Mouse (Mus musculus) midbrain, postnatal 0 days (tissue): Measurements from ENCODE around the gene Camkmt. TPM values are rescaled to one million over a fixed set of nuclear protein-coding genes. Genes with fewer than 3 reads are reported as not detected.

ENCODE experiments used
- ATAC-seq: fragments of 200-750 bp; cut with Nextera tagmentation; 2 replicates; pipeline ENCODE4 v1.8.0; 2017; ENCODE audit warnings: moderate number of reproducible peaks, mild to moderate bottlenecking, moderate TSS enrichment, moderate library complexity; ENCODE audit not compliant: low FRiP score
- DNase-seq: peaks from one replicate; pipeline ENCODE4 v3.0.0-alpha.2; 2015; ENCODE audit warnings: low spot score
- H3K27ac ChIP-seq: fragments of 300-500 bp; sonication (generic); 2 replicates; pipeline ENCODE4 v1.5.1; 2014; ENCODE audit warnings: low read depth, mild to moderate bottlenecking, low read length, mixed read lengths
- H3K27me3 ChIP-seq: fragments of 300-500 bp; sonication (generic); 2 replicates; pipeline ENCODE4 v1.6.1; 2014; ENCODE audit warnings: low read length, control low read depth, mixed read lengths; ENCODE audit not compliant: insufficient read depth
- H3K36me3 ChIP-seq: fragments of 300-500 bp; sonication (generic); 2 replicates; pipeline ENCODE4 v1.6.1; 2014; ENCODE audit warnings: low read length, control low read depth, mixed read lengths; ENCODE audit not compliant: insufficient read depth
- H3K4me1 ChIP-seq: fragments of 300-500 bp; sonication (generic); 2 replicates; pipeline ENCODE4 v1.6.1; 2014; ENCODE audit warnings: mild to moderate bottlenecking, control low read depth, antibody characterized with exemption, low read length, mixed read lengths; ENCODE audit not compliant: insufficient read depth
- H3K4me2 ChIP-seq: fragments of 300-500 bp; sonication (generic); 2 replicates; pipeline ENCODE4 v1.6.1; 2014; ENCODE audit warnings: low read depth, mild to moderate bottlenecking, low read length, mixed read lengths; ENCODE audit not compliant: poor library complexity, severe bottlenecking
- H3K4me3 ChIP-seq: fragments of 300-500 bp; sonication (generic); 2 replicates; pipeline ENCODE4 v1.5.1; 2014; ENCODE audit warnings: low read depth, mild to moderate bottlenecking, low read length, moderate library complexity
- H3K9ac ChIP-seq: fragments of 300-500 bp; sonication (generic); replicated peaks from 2 replicates; pipeline ENCODE4 v1.6.1; 2014; ENCODE audit warnings: mild to moderate bottlenecking, low read length, moderate library complexity, mixed read lengths; ENCODE audit not compliant: poor library complexity, severe bottlenecking
- H3K9me3 ChIP-seq: fragments of 300-500 bp; sonication (generic); 2 replicates; pipeline ENCODE4 v1.6.1; 2016; ENCODE audit warnings: low read length, control low read depth
- CTCF ChIP-seq: IDR thresholded peaks from 2 replicates; pipeline ENCODE4 v1.5.1; 2016; ENCODE audit warnings: antibody characterized with exemption, mild to moderate bottlenecking
- WGBS: fragments of 180-500 bp; shearing (Covaris S2); extraction: QIAGEN DNeasy Blood & Tissue Kit; methylation state at CpG from one replicate; pipeline ENCODE4 v1.1.7; 2014; 5-methylcytosine and 5-hydroxymethylcytosine counted together
- polyA plus RNA-seq: library from polyadenylated mRNA; unstranded; fragments of >200 nt; fragmentation: Nextera tagmentation; extraction: Ambion mirVana; gene quantifications from 2 replicates; pipeline ENCODE4 v1.2.1, GENCODE M21; 2015
- total RNA-seq: library from RNA; depleted of rRNA; stranded (reverse); fragments of >200 nt; gene quantifications from 2 replicates; pipeline ENCODE4 v1.2.3, GENCODE M21; 2014

The Camkmt gene
- total and polyA plus RNA-seq, 2 experiments from 2014 or later = 6.1 to 21.5 TPM

DNA sequence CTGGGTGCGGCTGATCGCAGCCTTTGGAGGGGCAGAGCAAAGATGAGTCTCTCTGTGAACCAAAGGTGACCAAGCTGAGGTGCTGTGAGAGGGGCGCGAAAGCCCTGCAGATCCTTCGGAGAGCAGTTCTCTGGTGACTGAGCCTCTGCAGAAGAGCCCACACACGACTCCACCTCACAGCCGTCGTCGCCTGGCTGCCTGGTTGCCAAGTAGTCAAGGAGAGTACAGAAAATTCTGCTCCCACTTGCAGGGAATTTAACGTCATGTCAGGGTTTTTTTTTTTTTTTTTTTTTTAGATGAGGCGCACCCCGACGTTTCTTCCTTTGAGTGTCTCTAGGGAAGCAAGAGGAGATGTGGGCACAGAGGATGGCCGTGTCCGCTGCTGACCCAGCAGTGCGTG, 382.9 kb downstream of the Camkmt start:
- WGBS = 4% methylated on average over 16 of the region's 16 CpGs
- Histone ChIP-seq H3K4me1 (no peaks in the 10 kb centered on the region), H3K4me2 (no peak overlapping the region), H3K27me3 (peaks cover 78% of the 10 kb centered on the region), H3K27ac (no peak overlapping the region), H3K9ac (no peak overlapping the region), H3K4me3 (no peak overlapping the region), H3K9me3 (0 out of 2 replicates have a peak, but pooled peaks cover 3% of the 10 kb centered on the region), H3K36me3 (no peaks in the 10 kb centered on the region)
- DNase-seq (no peak), ATAC-seq (no peak)
- TF ChIP-seq CTCF = no peak

DNA sequence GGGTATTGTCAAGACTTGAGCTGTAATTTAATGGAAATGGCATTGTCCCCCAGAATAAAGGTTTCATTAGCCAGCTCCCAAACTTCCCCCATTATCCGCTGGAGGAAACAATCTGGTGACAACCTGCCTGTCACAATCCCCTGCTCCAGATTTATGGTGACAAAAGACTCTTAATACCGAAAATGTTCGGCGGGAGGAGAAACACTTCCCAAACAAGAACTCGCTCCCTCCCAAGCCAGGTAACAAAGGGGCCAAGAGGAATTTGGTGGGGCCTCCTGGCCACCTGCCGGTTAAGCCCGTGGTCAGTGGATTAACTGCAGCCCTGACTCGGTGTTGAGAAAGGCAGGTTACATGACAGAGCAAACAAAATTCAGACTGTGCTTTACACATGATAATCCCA, 383.5 kb downstream of the Camkmt start:
- no peak overlapping the region for H3K9ac ChIP-seq
- H3K4me3 ChIP-seq = no peak overlapping the region
- WGBS = 5% methylated on average over 8 of the region's 8 CpGs
- no peak overlapping the region for H3K4me2 ChIP-seq
- no peak for TF ChIP-seq CTCF
- no peaks in the 10 kb centered on the region for H3K4me1 ChIP-seq
- H3K27me3 ChIP-seq = peaks cover 75% of the 10 kb centered on the region
- no peak overlapping the region for H3K27ac ChIP-seq
- no peak for ATAC-seq
- 0 out of 2 replicates have a peak, but pooled peaks cover 3% of the 10 kb centered on the region for H3K9me3 ChIP-seq
- H3K36me3 ChIP-seq = no peaks in the 10 kb centered on the region
- no peak for DNase-seq

DNA sequence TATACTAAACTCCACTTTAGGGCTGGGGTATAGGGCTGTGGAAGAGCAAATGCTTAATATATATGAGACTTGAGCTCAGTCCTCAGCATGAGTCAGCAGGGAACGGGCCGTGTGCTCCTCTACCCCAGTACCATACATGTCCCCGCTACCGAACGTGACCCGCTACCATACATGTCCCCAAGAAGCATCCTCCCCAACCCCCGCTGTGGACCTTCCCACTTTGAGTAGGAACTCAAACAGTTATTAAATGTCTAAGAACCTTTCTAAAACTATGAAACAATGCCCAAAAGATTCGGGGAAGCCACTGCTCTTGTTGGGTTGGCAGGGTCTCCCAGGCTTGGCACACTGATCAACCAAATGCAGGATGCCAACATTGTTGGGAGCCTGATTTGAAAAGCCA, 390.9 kb downstream of the Camkmt start:
- no peak overlapping the region for H3K9ac ChIP-seq
- no peak overlapping the region for H3K27ac ChIP-seq
- peaks cover 68% of the 10 kb centered on the region for H3K27me3 ChIP-seq
- 93% methylated on average over 8 of the region's 8 CpGs for WGBS
- TF ChIP-seq CTCF = no peak
- no peaks in the 10 kb centered on the region for H3K4me1 ChIP-seq
- no peaks in the 10 kb centered on the region for H3K36me3 ChIP-seq
- DNase-seq (no peak), ATAC-seq (no peak)
- no peaks in the 10 kb centered on the region for H3K9me3 ChIP-seq
- H3K4me3 ChIP-seq = no peak overlapping the region
- H3K4me2 ChIP-seq = no peak overlapping the region

- H3K27ac ChIP-seq = no peak overlapping the region
- ATAC-seq = no peak
- TF ChIP-seq CTCF = no peak
- H3K9ac ChIP-seq = no peak overlapping the region
- no peak overlapping the region for H3K4me2 ChIP-seq
- 91% methylated on average over 5 of the region's 5 CpGs for WGBS
- H3K27me3 ChIP-seq = peaks cover 74% of the 10 kb centered on the region
- no peaks in the 10 kb centered on the region for H3K4me1 ChIP-seq
- no peak for DNase-seq
- no peaks in the 10 kb centered on the region for H3K9me3 ChIP-seq
- H3K36me3 ChIP-seq = no peaks in the 10 kb centered on the region
- H3K4me3 ChIP-seq = no peak overlapping the region
These were observed 392.7 kb downstream of the Camkmt start for GRCm38 (mm10) chr17:85483086-85483485.

GRCm38 (mm10) chr17:85484015-85484414, 393.7 kb downstream of the Camkmt start:
- H3K4me3 ChIP-seq = no peak overlapping the region
- TF ChIP-seq CTCF = no peak
- WGBS = 57% methylated on average over 8 of the region's 8 CpGs
- H3K36me3 ChIP-seq = no peaks in the 10 kb centered on the region
- H3K4me1 ChIP-seq = no peaks in the 10 kb centered on the region
- DNase-seq (no peak), ATAC-seq (no peak)
- no peaks in the 10 kb centered on the region for H3K9me3 ChIP-seq
- H3K27me3 ChIP-seq = peaks cover 78% of the 10 kb centered on the region
- H3K27ac ChIP-seq = no peak overlapping the region
- H3K4me2 ChIP-seq = no peak overlapping the region
- H3K9ac ChIP-seq = no peak overlapping the region

GRCm38 (mm10) chr17:85484526-85484925, 394.2 kb downstream of the Camkmt start:
- no peaks in the 10 kb centered on the region for H3K9me3 ChIP-seq
- H3K4me2 ChIP-seq = no peak overlapping the region
- H3K36me3 ChIP-seq = no peaks in the 10 kb centered on the region
- no peak overlapping the region for H3K9ac ChIP-seq
- DNase-seq = no peak
- H3K4me1 ChIP-seq = no peaks in the 10 kb centered on the region
- 34% methylated on average over 5 of the region's 5 CpGs for WGBS
- no peak overlapping the region for H3K4me3 ChIP-seq
- H3K27me3 ChIP-seq = peaks cover 82% of the 10 kb centered on the region
- TF ChIP-seq CTCF = no peak
- no peak for ATAC-seq
- H3K27ac ChIP-seq = no peak overlapping the region
